Mouse (Mus musculus) testis, adult 2 months (tissue): ENCODE data around the gene Usf1.

Experiments used
- CTCF ChIP-seq: fragments of 200-500 bp; IDR thresholded peaks from 2 replicates; pipeline ENCODE4 v1.5.1; 2012; ENCODE audit warnings: low read depth, mild to moderate bottlenecking, inconsistent platforms, low read length, moderate library complexity; ENCODE audit not compliant: control insufficient read depth, insufficient read depth, insufficient replicate concordance
- POLR2A ChIP-seq: fragments of 200-500 bp; IDR thresholded peaks from 2 replicates; pipeline ENCODE4 v1.6.1; 2012; ENCODE audit warnings: low read depth, mild to moderate bottlenecking, inconsistent platforms, low read length, moderate library complexity; ENCODE audit not compliant: control insufficient read depth

GRCm38 (mm10) chr1:171438014-171438670 lies 27.0 kb downstream of the Usf1 start:
- TF ChIP-seq CTCF (no peak), POLR2A (no peak)
